Mouse (Mus musculus) kidney, adult 2 months (tissue): ENCODE data around the gene Olfr615. TPM values are rescaled to one million over a fixed set of nuclear protein-coding genes. Genes with fewer than 3 reads are reported as not detected.
"Not testable (repeated sequence)": the region's sequence is repeated elsewhere in the genome, so short reads cannot be mapped to it uniquely, and the experiment has no call there.

Experiments
- DNase-seq: peaks from one replicate; pipeline ENCODE4 v3.0.0; 2021
- H3K27ac ChIP-seq: fragments of 200-500 bp; 2 replicates; pipeline ENCODE4 v1.5.1; 2012; ENCODE audit warnings: low read depth, low read length, control low read depth, inconsistent platforms; ENCODE audit not compliant: insufficient read depth
- H3K27me3 ChIP-seq: fragments of 200-500 bp; replicated peaks from 2 replicates; pipeline ENCODE4 v1.6.1; 2012; ENCODE audit warnings: mild to moderate bottlenecking, moderate library complexity, low read length, inconsistent platforms; ENCODE audit not compliant: control insufficient read depth, insufficient read depth
- H3K36me3 ChIP-seq: fragments of 200-500 bp; 2 replicates; pipeline ENCODE4 v1.6.1; 2012; ENCODE audit warnings: mild to moderate bottlenecking, moderate library complexity, low read length, inconsistent platforms; ENCODE audit not compliant: control insufficient read depth, insufficient read depth
- H3K4me1 ChIP-seq: fragments of 200-500 bp; 2 replicates; pipeline ENCODE4 v1.6.1; 2011; ENCODE audit warnings: low read length; ENCODE audit not compliant: control insufficient read depth, insufficient read depth
- H3K4me3 ChIP-seq: fragments of 200-500 bp; 2 replicates; pipeline ENCODE4 v1.5.1; 2011; ENCODE audit warnings: mild to moderate bottlenecking, low read depth, low read length, control low read depth; ENCODE audit not compliant: insufficient read depth
- CTCF ChIP-seq: fragments of 200-500 bp; conservative IDR thresholded peaks from 2 replicates; pipeline ENCODE4 v1.5.1; 2011; ENCODE audit warnings: low read depth, mild to moderate bottlenecking, control low read depth, low read length, moderate library complexity, mixed read lengths; ENCODE audit not compliant: insufficient read depth, insufficient read length
- POLR2A ChIP-seq: fragments of 200-500 bp; IDR thresholded peaks from one replicate; pipeline ENCODE4 v1.6.1; 2011; ENCODE audit warnings: low read depth, low read length, control low read depth
- WGBS: fragments of 180-500 bp; shearing (Covaris S2); methylation state at CpG from one replicate; pipeline ENCODE4 v1.1.7; 2018; 5-methylcytosine and 5-hydroxymethylcytosine counted together
- polyA plus RNA-seq: library from polyadenylated mRNA; depleted of rRNA; stranded (reverse); fragments of >200 nt; gene quantifications from 2 replicates; pipeline ENCODE4 v1.2.3, GENCODE M21; 2012; rRNA removed

The Olfr615 gene
- polyA plus RNA-seq, result not detected in 2 replicates

DNA sequence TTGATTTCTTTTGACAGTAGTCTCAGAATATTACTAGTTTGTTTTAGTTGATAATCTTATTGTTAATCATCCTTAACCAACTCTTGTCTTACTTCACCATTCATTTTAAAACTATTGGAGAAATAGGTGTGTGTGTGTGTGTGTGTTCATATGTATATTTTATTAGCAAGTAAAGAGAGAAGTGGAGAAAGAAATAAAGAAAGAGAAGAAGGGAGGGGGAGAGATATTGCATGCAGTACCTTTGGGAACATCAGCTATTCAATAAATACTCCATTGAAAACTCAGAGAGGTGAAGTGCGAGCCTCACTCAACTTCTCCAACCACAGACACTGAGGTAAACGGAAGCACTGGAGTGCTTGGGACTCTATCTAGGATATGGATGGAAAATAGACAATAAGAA is at the start of gene Olfr615:
Gene Olfr615, plus strand, starts transcription at position 301 of the 400 bp plus-strand sequence.
- no peak for TF ChIP-seq CTCF
- TF ChIP-seq POLR2A, result no peak
- no peak for DNase-seq
- no peak within 1 kb of the TSS for H3K27ac ChIP-seq
- H3K27me3 ChIP-seq, result no peaks in the 10 kb centered on the region
- WGBS, result 84% methylated on average over 2 of the region's 2 CpGs
- no peaks in the 10 kb centered on the region for H3K36me3 ChIP-seq
- H3K4me1 ChIP-seq, result no peaks in the 10 kb centered on the region
- H3K4me3 ChIP-seq, result no peak within 1 kb of the TSS

DNA sequence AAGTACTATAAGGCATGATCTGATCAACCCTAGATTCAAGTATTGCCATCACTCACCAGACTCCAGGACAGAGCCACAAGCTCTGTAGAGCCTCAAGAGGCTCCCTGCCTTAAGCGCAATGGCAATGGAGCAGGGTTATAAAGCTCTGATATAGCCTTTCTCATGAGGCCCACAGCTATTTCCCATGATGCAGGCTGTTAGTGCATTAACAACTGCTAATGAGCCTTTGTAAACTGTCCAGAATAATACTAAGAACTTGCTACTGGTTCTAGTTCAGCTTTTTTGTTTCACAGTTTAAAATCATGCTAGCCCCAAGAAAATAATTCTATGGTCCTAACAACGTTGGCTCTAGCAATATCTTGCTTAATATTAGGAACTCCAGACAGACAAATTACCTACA is 43.9 kb upstream of the Olfr615 start, which contains the start of gene Olfr610:
Gene Olfr610, minus strand, starts transcription at position 101 of the 400 bp plus-strand sequence.
- TF ChIP-seq CTCF (no peak), POLR2A (no peak)
- WGBS, result 85% methylated on average over 2 of the region's 2 CpGs

DNA sequence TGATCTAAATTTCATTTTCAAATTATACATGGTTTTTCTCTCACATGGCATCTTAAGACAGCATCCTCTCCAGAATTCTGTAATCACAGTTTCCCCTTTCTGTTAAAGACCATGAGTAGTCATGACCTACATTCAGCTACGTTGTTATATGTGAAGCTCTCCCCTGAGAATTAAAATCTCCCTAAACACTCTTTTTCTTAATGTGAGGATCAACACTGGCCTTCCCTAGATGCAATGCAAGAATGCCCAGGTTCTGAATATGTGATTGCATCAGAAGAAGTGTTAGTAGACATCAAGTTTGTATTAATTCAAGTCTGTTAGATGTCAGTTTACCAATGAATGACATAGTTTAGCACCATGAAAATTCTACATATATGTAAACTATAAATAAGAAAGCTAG is 35.1 kb upstream of the Olfr615 start, which contains the start of gene Olfr611:
Gene Olfr611, minus strand, starts transcription at position 101 of the 400 bp plus-strand sequence.
- not testable (repeated sequence) for DNase-seq, H3K27me3 ChIP-seq, H3K4me1 ChIP-seq, H3K27ac ChIP-seq, H3K36me3 ChIP-seq, H3K4me3 ChIP-seq
- 67% methylated on average over 1 of the region's 1 CpGs for WGBS

More for the DNA sequence above, 43.9 kb upstream of the Olfr615 start, which contains the start of gene Olfr610:
- Histone ChIP-seq H3K27me3 (no peaks in the 10 kb centered on the region), H3K27ac (no peak within 1 kb of the TSS), H3K4me3 (no peak within 1 kb of the TSS), H3K36me3 (no peaks in the 10 kb centered on the region), H3K4me1 (no peaks in the 10 kb centered on the region)
- DNase-seq, result no peak

DNA sequence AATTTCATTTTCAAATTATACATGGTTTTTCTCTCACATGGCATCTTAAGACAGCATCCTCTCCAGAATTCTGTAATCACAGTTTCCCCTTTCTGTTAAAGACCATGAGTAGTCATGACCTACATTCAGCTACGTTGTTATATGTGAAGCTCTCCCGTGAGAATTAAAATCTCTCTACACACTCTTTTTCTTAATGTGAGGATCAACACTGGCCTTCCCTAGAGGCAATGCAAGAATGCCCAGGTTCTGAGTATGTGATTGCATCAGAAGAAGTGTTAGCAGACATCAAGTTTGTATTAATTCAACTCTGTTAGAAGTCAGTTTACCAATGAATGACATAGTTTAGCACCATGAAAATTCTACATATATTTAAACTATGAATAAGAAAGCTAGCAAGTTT is 13.3 kb upstream of the Olfr615 start, which contains the start of gene Olfr612:
Gene Olfr612, minus strand, starts transcription at position 101 of the 400 bp plus-strand sequence.
- 79% methylated on average over 2 of the region's 2 CpGs for WGBS
- H3K4me1 ChIP-seq, H3K36me3 ChIP-seq, H3K27ac ChIP-seq, H3K4me3 ChIP-seq, H3K27me3 ChIP-seq, DNase-seq: not testable (repeated sequence)

DNA sequence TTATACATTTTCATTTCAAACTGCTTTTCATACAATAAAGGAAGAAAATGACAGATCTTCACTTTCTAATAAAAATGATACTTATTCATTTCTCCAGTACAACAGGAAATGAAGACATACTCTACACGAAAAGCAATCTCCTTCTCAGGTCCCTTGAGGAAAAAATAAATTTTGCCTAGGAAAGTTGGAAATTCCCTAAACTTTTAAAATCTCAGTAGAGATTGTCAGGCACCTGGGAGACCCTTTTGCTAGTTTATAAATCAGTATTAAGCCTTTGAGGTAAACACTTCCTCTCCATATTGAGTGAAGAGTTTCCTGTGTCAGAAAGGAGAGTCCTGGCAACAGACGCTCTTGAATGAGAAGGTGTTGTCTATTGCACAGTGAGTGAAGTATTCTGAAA is 8.1 kb upstream of the Olfr615 start, which contains the start of gene Olfr613:
Gene Olfr613, plus strand, starts transcription at position 301 of the 400 bp plus-strand sequence.
- Histone ChIP-seq H3K27ac (no peak within 1 kb of the TSS), H3K4me3 (no peak within 1 kb of the TSS), H3K36me3 (no peaks in the 10 kb centered on the region), H3K4me1 (no peaks in the 10 kb centered on the region), H3K27me3 (no peaks in the 10 kb centered on the region)
- no peak for TF ChIP-seq POLR2A
- no peak for TF ChIP-seq CTCF
- WGBS, result 66% methylated on average over 2 of the region's 2 CpGs
- no peak for DNase-seq

DNA sequence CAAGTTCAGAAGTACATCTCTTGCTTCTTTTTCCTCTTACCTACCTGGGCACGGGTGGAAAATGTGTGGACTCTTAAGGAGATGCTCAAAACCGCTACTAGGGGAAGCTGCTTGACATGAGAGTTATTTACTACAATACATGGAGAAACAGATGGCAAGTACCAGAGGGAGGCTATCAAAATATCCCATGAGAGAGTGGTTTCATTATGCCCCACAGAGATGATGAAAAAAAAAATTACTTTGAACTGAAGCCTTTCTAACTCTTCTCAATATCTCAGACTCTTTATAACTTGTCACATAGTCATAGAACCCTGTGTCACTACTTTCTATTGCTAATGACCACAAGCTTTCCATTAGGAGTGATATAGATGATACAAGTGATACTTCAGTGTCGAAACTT is 13.2 kb downstream of the Olfr615 start, which contains the start of gene Olfr616:
Gene Olfr616, minus strand, starts transcription at position 101 of the 400 bp plus-strand sequence.
- 77% methylated on average over 3 of the region's 3 CpGs for WGBS
- H3K27me3 ChIP-seq, result no peaks in the 10 kb centered on the region
- no peaks in the 10 kb centered on the region for H3K4me1 ChIP-seq
- H3K36me3 ChIP-seq, result no peaks in the 10 kb centered on the region
- TF ChIP-seq POLR2A (no peak), CTCF (no peak)
- H3K4me3 ChIP-seq, result no peak within 1 kb of the TSS
- no peak within 1 kb of the TSS for H3K27ac ChIP-seq
- no peak for DNase-seq

DNA sequence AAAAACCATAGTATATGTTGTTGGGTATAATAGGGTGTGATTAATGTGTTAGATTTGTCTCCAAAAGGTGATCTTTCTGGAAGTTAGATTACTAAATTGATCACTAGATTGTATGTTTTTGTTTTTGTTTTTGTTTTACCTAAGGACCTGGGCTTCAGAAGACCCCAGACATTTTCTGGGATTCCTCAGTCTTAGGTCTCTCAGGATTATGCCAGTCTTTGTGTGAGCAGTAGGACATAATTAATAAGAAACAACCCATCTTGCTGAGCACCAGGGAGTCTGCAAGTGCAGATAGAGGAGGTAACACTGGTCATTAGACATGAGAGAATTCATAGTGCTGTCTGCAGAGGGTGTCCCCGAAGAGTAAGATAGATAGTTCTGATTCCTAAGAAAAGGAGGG is 16.9 kb downstream of the Olfr615 start, which contains the start of gene Olfr617:
Gene Olfr617, plus strand, starts transcription at position 301 of the 400 bp plus-strand sequence.
- H3K27me3 ChIP-seq, result no peaks in the 10 kb centered on the region
- DNase-seq, result no peak
- no peak for TF ChIP-seq CTCF
- TF ChIP-seq POLR2A, result no peak
- H3K36me3 ChIP-seq, result no peaks in the 10 kb centered on the region
- H3K27ac ChIP-seq, result no peak within 1 kb of the TSS
- H3K4me1 ChIP-seq, result no peaks in the 10 kb centered on the region
- WGBS, result 83% methylated on average over 1 of the region's 1 CpGs
- no peak within 1 kb of the TSS for H3K4me3 ChIP-seq

DNA sequence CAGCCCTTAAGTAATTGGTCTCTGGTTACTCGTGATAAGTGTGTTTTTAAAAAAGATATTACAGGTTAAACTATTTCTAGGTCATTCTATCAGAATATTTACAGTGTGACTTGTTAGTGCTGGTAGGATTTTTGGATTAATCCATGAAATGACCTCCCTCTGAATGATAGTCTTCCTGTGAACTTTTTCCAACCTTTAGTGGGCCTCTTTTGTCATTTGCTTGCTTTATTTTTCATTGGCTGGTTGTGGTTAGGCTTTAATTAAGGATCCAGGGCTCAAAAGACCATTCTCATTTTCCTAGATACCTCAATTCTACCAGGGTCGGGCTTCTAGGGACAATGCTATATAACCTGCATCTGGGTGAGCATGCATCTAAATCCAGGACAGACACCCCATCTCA is 33.9 kb downstream of the Olfr615 start, which contains the start of gene Olfr618:
Gene Olfr618, plus strand, starts transcription at position 301 of the 400 bp plus-strand sequence.
- Histone ChIP-seq H3K36me3 (no peaks in the 10 kb centered on the region), H3K27me3 (no peaks in the 10 kb centered on the region), H3K4me1 (no peaks in the 10 kb centered on the region), H3K4me3 (no peak within 1 kb of the TSS), H3K27ac (no peak within 1 kb of the TSS)
- WGBS, result 44% methylated on average over 2 of the region's 2 CpGs
- TF ChIP-seq CTCF (no peak), POLR2A (no peak)
- no peak for DNase-seq
